Mouse (Mus musculus) layer of hippocampus, adult 11-12 months (tissue): ENCODE results near the gene Ddx46.
A peak's percentile ranks its signal among the peaks of the same experiment; 100 is the strongest.

Experiments used
- DNase-seq: peaks from one replicate; pipeline ENCODE4 v3.0.0; 2022; ENCODE audit warnings: low spot score

Gene Ddx46

GRCm38 (mm10) chr13:55721516-55721915 lies 86.7 kb downstream of the Ddx46 start:
- DNase-seq = no peak

- no peak for DNase-seq
Measured at GRCm38 (mm10) chr13:55721995-55722394, 87.2 kb downstream of the Ddx46 start.

- DNase-seq = no peak
Measured at GRCm38 (mm10) chr13:55726598-55727119, 91.8 kb downstream of the Ddx46 start.

- peak; percentile 83 for DNase-seq
Measured at GRCm38 (mm10) chr13:55727120-55727838, 92.5 kb downstream of the Ddx46 start, which contains the start of gene Pcbd2. Gene Pcbd2, plus strand, starts transcription at chr13:55727368.

GRCm38 (mm10) chr13:55727839-55728238 lies 93.0 kb downstream of the Ddx46 start:
- DNase-seq = peak; percentile 72

GRCm38 (mm10) chr13:55730716-55731115 lies 95.9 kb downstream of the Ddx46 start:
- no peak for DNase-seq
